Mouse (Mus musculus): ENCODE results near the gene Chchd10.

Chchd10 gene

GRCm38 (mm10) chr10:75949053-75950045 is 16.4 kb downstream of the Chchd10 start:
- DNase-seq (ENCODE audit: low spot score in 2 of 2), result no peak

GRCm38 (mm10) chr10:75950791-75951210 is 17.9 kb downstream of the Chchd10 start:
- DNase-seq (ENCODE audit: low spot score in 2 of 2), result no peak

GRCm38 (mm10) chr10:75951424-75952050 is 18.6 kb downstream of the Chchd10 start:
- DNase-seq (ENCODE audit: low spot score in 2 of 2), result no peak

GRCm38 (mm10) chr10:75954381-75954811 is 21.5 kb downstream of the Chchd10 start, which contains the start of gene Gm5134:
Gene Gm5134 (plus strand): TSS chr10:75954514.
- no peak for DNase-seq (ENCODE audit: low spot score in 2 of 2)

- no peak for DNase-seq (ENCODE audit: low spot score in 2 of 2)
Observed at GRCm38 (mm10) chr10:75973846-75974245, 40.9 kb downstream of the Chchd10 start.

- no peak for DNase-seq (ENCODE audit: low spot score in 2 of 2)
Observed at GRCm38 (mm10) chr10:75975216-75975615, 42.3 kb downstream of the Chchd10 start.

- DNase-seq (ENCODE audit: low spot score in 2 of 2), result no peak
Observed at GRCm38 (mm10) chr10:75978119-75978834, 45.3 kb downstream of the Chchd10 start.

- DNase-seq (ENCODE audit: low spot score in 2 of 2), result no peak
Observed at GRCm38 (mm10) chr10:75978835-75979157, 45.9 kb downstream of the Chchd10 start.

GRCm38 (mm10) chr10:75979432-75979831 is 46.5 kb downstream of the Chchd10 start:
- no peak for DNase-seq (ENCODE audit: low spot score in 2 of 2)
